Mouse (Mus musculus): ENCODE data around the gene Elmod1. TPM values are rescaled to one million over a fixed set of nuclear protein-coding genes. Genes with fewer than 3 reads are reported as not detected.
A peak's percentile ranks its signal among the peaks of the same experiment; 100 is the strongest.

Elmod1 gene
- polyA plus RNA-seq, 1 experiment from 2014 or later: 19.3 TPM

GRCm38 (mm10) chr9:53973241-53973640, 1.9 kb downstream of the Elmod1 start:
- ATAC-seq (ENCODE audit: low FRiP score, low TSS enrichment) (no peak), DNase-seq (peak; percentile 33)
- H3K27ac ChIP-seq (replicated peaks; ENCODE audit: low read depth, low read length): peak overlapping the region; percentile 83; the same call in 1 of the 2 replicates
- WGBS: 57% methylated on average over 5 of the region's 5 CpGs
- H3K4me1 ChIP-seq (ENCODE audit: control insufficient read depth, insufficient read depth, low read length): no peaks in the 10 kb centered on the region
- H3K4me3 ChIP-seq (replicated peaks; ENCODE audit: low read depth, low read length): peak overlapping the region; percentile 57
- peak overlapping the region; percentile 80; the same call in 1 of the 2 replicates for H3K9ac ChIP-seq (replicated peaks; ENCODE audit: low read length)
- H3K27me3 ChIP-seq (ENCODE audit: control insufficient read depth, insufficient read depth, low read length): no peaks in the 10 kb centered on the region
- H3K36me3 ChIP-seq (ENCODE audit: control insufficient read depth, insufficient read depth, low read length): no peaks in the 10 kb centered on the region
- no peaks in the 10 kb centered on the region for H3K9me3 ChIP-seq (ENCODE audit: control insufficient read depth, low read length)
- peak overlapping the region; percentile 77 for H3K4me2 ChIP-seq (ENCODE audit: low read length)

GRCm38 (mm10) chr9:53972358-53972757, 2.7 kb downstream of the Elmod1 start:
- H3K4me2 ChIP-seq (ENCODE audit: low read length): peak overlapping the region; percentile 21; the same call in 1 of the 2 replicates
- no peaks in the 10 kb centered on the region for H3K27me3 ChIP-seq (ENCODE audit: control insufficient read depth, insufficient read depth, low read length)
- no peak for ATAC-seq (ENCODE audit: low FRiP score, low TSS enrichment)
- H3K4me3 ChIP-seq (replicated peaks; ENCODE audit: low read depth, low read length): no peak overlapping the region
- H3K27ac ChIP-seq (replicated peaks; ENCODE audit: low read depth, low read length): no peak overlapping the region
- DNase-seq: no peak
- H3K9ac ChIP-seq (replicated peaks; ENCODE audit: low read length): no peak overlapping the region
- no peaks in the 10 kb centered on the region for H3K9me3 ChIP-seq (ENCODE audit: control insufficient read depth, low read length)
- H3K4me1 ChIP-seq (ENCODE audit: control insufficient read depth, insufficient read depth, low read length): no peaks in the 10 kb centered on the region
- no peaks in the 10 kb centered on the region for H3K36me3 ChIP-seq (ENCODE audit: control insufficient read depth, insufficient read depth, low read length)

GRCm38 (mm10) chr9:53967610-53968368, 7.3 kb downstream of the Elmod1 start:
- 51% methylated on average over 9 of the region's 9 CpGs for WGBS
- ATAC-seq (ENCODE audit: low FRiP score, low TSS enrichment) (no peak), DNase-seq (no peak)
- no peak overlapping the region for H3K27ac ChIP-seq (replicated peaks; ENCODE audit: low read depth, low read length)
- H3K9me3 ChIP-seq (ENCODE audit: control insufficient read depth, low read length): no peaks in the 10 kb centered on the region
- H3K4me1 ChIP-seq (ENCODE audit: control insufficient read depth, insufficient read depth, low read length): no peaks in the 10 kb centered on the region
- H3K4me2 ChIP-seq (ENCODE audit: low read length): no peak overlapping the region
- H3K9ac ChIP-seq (replicated peaks; ENCODE audit: low read length): no peak overlapping the region
- H3K4me3 ChIP-seq (replicated peaks; ENCODE audit: low read depth, low read length): no peak overlapping the region
- H3K36me3 ChIP-seq (ENCODE audit: control insufficient read depth, insufficient read depth, low read length): no peaks in the 10 kb centered on the region
- H3K27me3 ChIP-seq (ENCODE audit: control insufficient read depth, insufficient read depth, low read length): no peaks in the 10 kb centered on the region

GRCm38 (mm10) chr9:53957021-53957420, 18.1 kb downstream of the Elmod1 start:
- H3K4me1 ChIP-seq (ENCODE audit: control insufficient read depth, insufficient read depth, low read length): no peaks in the 10 kb centered on the region
- H3K4me2 ChIP-seq (ENCODE audit: low read length): no peak overlapping the region

GRCm38 (mm10) chr9:53954853-53955252, 20.2 kb downstream of the Elmod1 start:
- DNase-seq: peak; percentile 63
- Histone ChIP-seq H3K27me3 (ENCODE audit: control insufficient read depth, insufficient read depth, low read length) (no peaks in the 10 kb centered on the region), H3K4me2 (ENCODE audit: low read length) (no peak overlapping the region), H3K9me3 (ENCODE audit: control insufficient read depth, low read length) (no peaks in the 10 kb centered on the region), H3K4me3 (replicated peaks; ENCODE audit: low read depth, low read length) (no peak overlapping the region), H3K4me1 (ENCODE audit: control insufficient read depth, insufficient read depth, low read length) (no peaks in the 10 kb centered on the region), H3K9ac (replicated peaks; ENCODE audit: low read length) (no peak overlapping the region), H3K27ac (replicated peaks; ENCODE audit: low read depth, low read length) (peak overlapping the region; percentile 20; the same call in 1 of the 2 replicates), H3K36me3 (ENCODE audit: control insufficient read depth, insufficient read depth, low read length) (no peaks in the 10 kb centered on the region)
- 9% methylated on average over 6 of the region's 6 CpGs for WGBS
- ATAC-seq (ENCODE audit: low FRiP score, low TSS enrichment): no peak

More at GRCm38 (mm10) chr9:53957021-53957420, 18.1 kb downstream of the Elmod1 start:
- DNase-seq (no peak), ATAC-seq (ENCODE audit: low FRiP score, low TSS enrichment) (no peak)
- Histone ChIP-seq H3K9me3 (ENCODE audit: control insufficient read depth, low read length) (no peaks in the 10 kb centered on the region), H3K27me3 (ENCODE audit: control insufficient read depth, insufficient read depth, low read length) (no peaks in the 10 kb centered on the region), H3K36me3 (ENCODE audit: control insufficient read depth, insufficient read depth, low read length) (no peaks in the 10 kb centered on the region), H3K4me3 (replicated peaks; ENCODE audit: low read depth, low read length) (no peak overlapping the region), H3K9ac (replicated peaks; ENCODE audit: low read length) (no peak overlapping the region), H3K27ac (replicated peaks; ENCODE audit: low read depth, low read length) (no peak overlapping the region)
- WGBS: 87% methylated on average over 11 of the region's 11 CpGs

GRCm38 (mm10) chr9:53947463-53947862, 27.6 kb downstream of the Elmod1 start:
- Histone ChIP-seq H3K4me3 (replicated peaks; ENCODE audit: low read depth, low read length) (no peak overlapping the region), H3K27ac (replicated peaks; ENCODE audit: low read depth, low read length) (no peak overlapping the region), H3K27me3 (ENCODE audit: control insufficient read depth, insufficient read depth, low read length) (no peaks in the 10 kb centered on the region), H3K4me2 (ENCODE audit: low read length) (no peak overlapping the region), H3K4me1 (ENCODE audit: control insufficient read depth, insufficient read depth, low read length) (no peaks in the 10 kb centered on the region), H3K36me3 (ENCODE audit: control insufficient read depth, insufficient read depth, low read length) (no peaks in the 10 kb centered on the region), H3K9me3 (ENCODE audit: control insufficient read depth, low read length) (no peaks in the 10 kb centered on the region), H3K9ac (replicated peaks; ENCODE audit: low read length) (no peak overlapping the region)
- ATAC-seq (ENCODE audit: low FRiP score, low TSS enrichment) (no peak), DNase-seq (no peak)
- WGBS: 93% methylated on average over 2 of the region's 2 CpGs

- Histone ChIP-seq H3K9ac (replicated peaks; ENCODE audit: low read length) (no peak overlapping the region), H3K4me3 (replicated peaks; ENCODE audit: low read depth, low read length) (no peak overlapping the region), H3K4me1 (ENCODE audit: control insufficient read depth, insufficient read depth, low read length) (no peaks in the 10 kb centered on the region), H3K27ac (replicated peaks; ENCODE audit: low read depth, low read length) (no peak overlapping the region), H3K36me3 (ENCODE audit: control insufficient read depth, insufficient read depth, low read length) (no peaks in the 10 kb centered on the region), H3K4me2 (ENCODE audit: low read length) (no peak overlapping the region), H3K27me3 (ENCODE audit: control insufficient read depth, insufficient read depth, low read length) (no peaks in the 10 kb centered on the region), H3K9me3 (ENCODE audit: control insufficient read depth, low read length) (no peaks in the 10 kb centered on the region)
- ATAC-seq (ENCODE audit: low FRiP score, low TSS enrichment) (no peak), DNase-seq (no peak)
- WGBS: 87% methylated on average over 3 of the region's 3 CpGs
These were observed 36.5 kb downstream of the Elmod1 start for GRCm38 (mm10) chr9:53938555-53938954.

GRCm38 (mm10) chr9:53934179-53934578, 40.9 kb downstream of the Elmod1 start:
- Histone ChIP-seq H3K4me3 (replicated peaks; ENCODE audit: low read depth, low read length) (no peak overlapping the region), H3K36me3 (ENCODE audit: control insufficient read depth, insufficient read depth, low read length) (no peaks in the 10 kb centered on the region), H3K27me3 (ENCODE audit: control insufficient read depth, insufficient read depth, low read length) (no peaks in the 10 kb centered on the region), H3K4me1 (ENCODE audit: control insufficient read depth, insufficient read depth, low read length) (0 out of 2 replicates have a peak, but pooled peaks cover 6% of the 10 kb centered on the region), H3K9ac (replicated peaks; ENCODE audit: low read length) (no peak overlapping the region), H3K4me2 (ENCODE audit: low read length) (no peak overlapping the region), H3K9me3 (ENCODE audit: control insufficient read depth, low read length) (no peaks in the 10 kb centered on the region), H3K27ac (replicated peaks; ENCODE audit: low read depth, low read length) (no peak overlapping the region)
- ATAC-seq (ENCODE audit: low FRiP score, low TSS enrichment): no peak
- WGBS: 67% methylated on average over 13 of the region's 13 CpGs
- DNase-seq: peak; percentile 63

GRCm38 (mm10) chr9:53933375-53933774, 41.7 kb downstream of the Elmod1 start:
- Histone ChIP-seq H3K4me2 (ENCODE audit: low read length) (no peak overlapping the region), H3K4me1 (ENCODE audit: control insufficient read depth, insufficient read depth, low read length) (0 out of 2 replicates have a peak, but pooled peaks cover 6% of the 10 kb centered on the region), H3K27me3 (ENCODE audit: control insufficient read depth, insufficient read depth, low read length) (no peaks in the 10 kb centered on the region), H3K27ac (replicated peaks; ENCODE audit: low read depth, low read length) (no peak overlapping the region), H3K9me3 (ENCODE audit: control insufficient read depth, low read length) (no peaks in the 10 kb centered on the region), H3K36me3 (ENCODE audit: control insufficient read depth, insufficient read depth, low read length) (no peaks in the 10 kb centered on the region; the same call in 1 of the 2 replicates), H3K9ac (replicated peaks; ENCODE audit: low read length) (no peak overlapping the region), H3K4me3 (replicated peaks; ENCODE audit: low read depth, low read length) (no peak overlapping the region)
- ATAC-seq (ENCODE audit: low FRiP score, low TSS enrichment): no peak
- 61% methylated on average over 4 of the region's 4 CpGs for WGBS
- no peak for DNase-seq

Data from midbrain, embryonic 14.5 days (tissue).